Mouse (Mus musculus) left cerebral cortex, postnatal 25 days (tissue): ENCODE results near the gene Sypl. TPM values are rescaled to one million over a fixed set of nuclear protein-coding genes. Genes with fewer than 3 reads are reported as not detected.

ENCODE experiments used
- DNase-seq, 2 experiments: peaks; one replicate each; pipeline ENCODE4 v3.0.0; 2022; ENCODE audit warnings: low spot score in 2 of 2, mixed read lengths in 1 of 2
- intact Hi-C: fragments of 180-260 bp; cut with DNase I; formaldehyde crosslinking; loops from one replicate; pipeline ENCODE4 v1.15.1; 2025
- total RNA-seq, 2 experiments: library from RNA; stranded (reverse); gene quantifications; 2 replicates each; pipeline ENCODE4 v1.2.3; 2021

Gene Sypl
- total RNA-seq, 2 experiments from 2014 or later: 36.3 to 40.6 TPM

DNA sequence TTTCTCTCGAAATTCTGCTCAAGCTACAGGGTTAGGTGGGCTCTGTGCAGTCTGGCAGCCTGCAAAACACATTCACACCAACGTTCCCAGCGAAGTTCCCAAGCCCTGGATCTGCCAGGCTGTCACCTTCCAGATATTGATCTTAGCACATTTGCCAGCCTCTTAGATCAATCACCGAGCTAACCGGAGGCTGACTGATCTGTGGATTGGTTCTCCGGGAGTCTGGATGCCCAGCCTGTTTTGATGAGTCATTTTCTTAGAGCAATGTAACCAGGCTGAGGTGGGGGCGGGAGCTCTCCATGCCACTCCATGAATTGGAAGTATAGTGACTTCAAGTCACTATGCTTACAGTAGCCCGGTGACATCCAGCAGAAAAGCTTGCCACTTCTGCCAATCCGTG, 67.4 kb downstream of the Sypl start:
- intact Hi-C loops: loop anchor here (10.0 kb wide), 1 partner anchor 254 kb away; no protein-coding TSS in a partner anchor

GRCm38 (mm10) chr12:33021751-33022150, 68.1 kb downstream of the Sypl start:
- intact Hi-C loops: loop anchor here (10.0 kb wide), 1 partner anchor 253 kb away; no protein-coding TSS in a partner anchor
- no peak for DNase-seq

More for the DNA sequence above, 67.4 kb downstream of the Sypl start:
- peak in 1 of 2 experiments; percentile 64 for DNase-seq

GRCm38 (mm10) chr12:33024524-33024923, 70.8 kb downstream of the Sypl start:
- DNase-seq: no peak
- intact Hi-C loops: loop anchor here (10.0 kb wide), 1 partner anchor 250 kb away; no protein-coding TSS in a partner anchor

DNA sequence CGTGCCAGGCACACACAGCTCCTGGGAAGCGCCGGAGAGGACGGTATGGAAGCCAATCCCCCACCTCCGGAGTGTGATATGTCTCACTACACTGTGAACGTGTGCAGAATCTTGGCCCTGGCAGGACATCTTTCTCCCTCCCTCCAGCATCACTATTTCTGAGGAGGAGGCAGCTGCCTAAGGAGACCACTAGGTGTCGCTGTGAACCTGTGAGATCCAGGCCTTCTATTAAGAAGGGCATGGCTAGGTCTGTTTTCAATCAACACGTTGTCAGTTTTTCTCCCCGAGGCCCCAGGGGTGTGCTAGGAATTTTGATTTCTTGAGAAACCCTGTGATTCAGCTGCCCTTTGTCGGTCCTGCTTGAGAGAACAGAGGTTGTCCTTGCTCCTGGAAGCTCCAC, 73.4 kb downstream of the Sypl start:
- intact Hi-C loops: loop anchor here (1.0 to 10.0 kb wide), 6 partner anchors 82 to 400 kb away; partner anchors contain the start of genes Atxn7l1 and Twistnb
- peak; percentile 71 to 83 for DNase-seq

DNA sequence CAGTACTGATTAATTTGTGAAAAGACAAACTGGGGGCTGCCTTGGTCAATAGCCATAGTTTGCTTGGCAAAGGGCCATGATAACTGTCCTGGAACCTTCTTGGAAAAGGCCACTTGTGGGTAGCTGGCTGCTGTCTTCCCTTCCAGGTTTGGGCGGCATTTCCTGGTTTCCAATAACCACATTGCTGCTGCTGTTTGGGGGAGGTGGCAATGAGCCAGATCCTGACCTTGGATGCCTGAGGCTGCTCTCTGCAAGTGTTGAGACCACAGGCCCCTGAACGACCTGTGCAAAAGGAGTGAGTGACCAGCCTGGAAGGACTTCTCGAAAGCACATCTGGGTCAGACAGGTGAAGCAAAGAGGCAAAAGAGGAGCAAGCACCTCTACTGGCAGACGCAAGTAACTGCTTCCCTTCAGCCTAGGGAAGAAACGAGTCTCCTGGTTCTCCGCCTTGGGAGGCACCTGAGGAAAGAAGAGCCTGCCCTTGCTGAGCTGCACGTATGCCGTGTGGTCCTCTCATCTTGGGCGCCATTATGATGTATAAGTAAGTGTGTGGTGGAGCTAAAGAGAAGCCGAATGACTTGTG, 74.5 kb downstream of the Sypl start:
- intact Hi-C loops: loop anchor here (5.0 to 10.0 kb wide), 3 partner anchors 247 to 399 kb away; partner anchors contain the start of gene Twistnb
- no peak for DNase-seq

- no peak for DNase-seq
- intact Hi-C loops: loop anchor here (5.0 to 10.0 kb wide), 3 partner anchors 246 to 399 kb away; partner anchors contain the start of gene Twistnb
These were observed 75.0 kb downstream of the Sypl start for GRCm38 (mm10) chr12:33028708-33029107.

Other genes starting within 250 kb of the Sypl start
- 10 to 100 TPM; 30.7 to 36.9 TPM for gene Nampt, start 134.3 kb upstream of the Sypl start, total RNA-seq
- 1 to 10 TPM in 1 of 2 experiments, under 1 TPM in 1; 0.76 to 1.8 TPM for gene Cdhr3, start 139.0 kb downstream of the Sypl start, total RNA-seq
- 10 to 100 TPM; 56.8 to 60.8 TPM for gene Atxn7l1, start 193.8 kb downstream of the Sypl start, total RNA-seq